Mouse (Mus musculus): ENCODE results near the gene Mga. TPM values are rescaled to one million over a fixed set of nuclear protein-coding genes. Genes with fewer than 3 reads are reported as not detected.

Mga gene
- polyA plus RNA-seq (2012; rRNA removed): 25.3 and 33.5 TPM in 2 replicates

- DNase-seq (ENCODE audit: low read depth): peak; percentile 52
Observed at GRCm38 (mm10) chr2:119897090-119897732, at the start of gene Mga. Gene Mga (plus strand): TSS chr2:119897228.

GRCm38 (mm10) chr2:119853811-119854210 lies 43.2 kb upstream of the Mga start:
- no peak for DNase-seq (ENCODE audit: low read depth)

- DNase-seq (ENCODE audit: low read depth): no peak
Observed at GRCm38 (mm10) chr2:119855310-119855850, 41.6 kb upstream of the Mga start.

- DNase-seq (ENCODE audit: low read depth): no peak
Observed at GRCm38 (mm10) chr2:119857341-119857740, 39.7 kb upstream of the Mga start.

- no peak for DNase-seq (ENCODE audit: low read depth)
Observed at GRCm38 (mm10) chr2:119864484-119864883, 32.5 kb upstream of the Mga start.

GRCm38 (mm10) chr2:119872371-119873104 lies 24.5 kb upstream of the Mga start:
- DNase-seq (ENCODE audit: low read depth): no peak

- no peak for DNase-seq (ENCODE audit: low read depth)
Observed at GRCm38 (mm10) chr2:119873105-119873464, 23.9 kb upstream of the Mga start.

- DNase-seq (ENCODE audit: low read depth): no peak
Observed at GRCm38 (mm10) chr2:119875981-119876380, 21.0 kb upstream of the Mga start.

GRCm38 (mm10) chr2:119887201-119887600 lies 9.8 kb upstream of the Mga start:
- no peak for DNase-seq (ENCODE audit: low read depth)

- DNase-seq (ENCODE audit: low read depth): no peak
Observed at GRCm38 (mm10) chr2:119896553-119897089, 407 bp upstream of the Mga start.

- peak; percentile 34 for DNase-seq (ENCODE audit: low read depth)
Observed at GRCm38 (mm10) chr2:119898141-119898594, 1.1 kb downstream of the Mga start.

- DNase-seq (ENCODE audit: low read depth): no peak
Observed at GRCm38 (mm10) chr2:119916007-119916406, 19.0 kb downstream of the Mga start.

GRCm38 (mm10) chr2:119917631-119918369 lies 20.8 kb downstream of the Mga start:
- no peak for DNase-seq (ENCODE audit: low read depth)

GRCm38 (mm10) chr2:119970571-119970970 lies 73.5 kb downstream of the Mga start:
- no peak for DNase-seq (ENCODE audit: low read depth)

GRCm38 (mm10) chr2:119971316-119971715 lies 74.3 kb downstream of the Mga start:
- DNase-seq (ENCODE audit: low read depth): no peak

- DNase-seq (ENCODE audit: low read depth): peak; percentile 71
Observed at GRCm38 (mm10) chr2:119971837-119972536, 75.0 kb downstream of the Mga start.

GRCm38 (mm10) chr2:119972537-119972879 lies 75.5 kb downstream of the Mga start, which contains the start of gene Mapkbp1:
Gene Mapkbp1 (plus strand): TSS chr2:119972699.
- DNase-seq (ENCODE audit: low read depth): no peak

- DNase-seq (ENCODE audit: low read depth): no peak
Observed at GRCm38 (mm10) chr2:119980343-119980986, 83.4 kb downstream of the Mga start.

- no peak for DNase-seq (ENCODE audit: low read depth)
Observed at GRCm38 (mm10) chr2:119981631-119982030, 84.6 kb downstream of the Mga start.

GRCm38 (mm10) chr2:119985871-119986270 lies 88.8 kb downstream of the Mga start:
- DNase-seq (ENCODE audit: low read depth): no peak

GRCm38 (mm10) chr2:119986369-119986768 lies 89.3 kb downstream of the Mga start:
- DNase-seq (ENCODE audit: low read depth): no peak
